Mouse (Mus musculus) gastrocnemius, adult 18-20 months (tissue): ENCODE data around the gene Cav3. TPM values are rescaled to one million over a fixed set of nuclear protein-coding genes. Genes with fewer than 3 reads are reported as not detected.

Source experiments
- DNase-seq: peaks from one replicate; pipeline ENCODE4 v3.0.0; 2021; ENCODE audit warnings: low spot score
- total RNA-seq, 2 experiments: library from RNA; stranded (reverse); gene quantifications; 2 replicates each; pipeline ENCODE4 v1.2.3; 2021

Gene Cav3
- total RNA-seq, 2 experiments from 2014 or later: 47.8 to 52.7 TPM

GRCm38 (mm10) chr6:112494620-112495081, 35.3 kb downstream of the Cav3 start:
- peak; percentile 20 for DNase-seq

GRCm38 (mm10) chr6:112495219-112495618, 35.9 kb downstream of the Cav3 start:
- DNase-seq: no peak

- DNase-seq: no peak
These were observed 37.2 kb downstream of the Cav3 start for GRCm38 (mm10) chr6:112496291-112497060.

- no peak for DNase-seq
These were observed 38.2 kb downstream of the Cav3 start for GRCm38 (mm10) chr6:112497456-112497855.

GRCm38 (mm10) chr6:112498716-112499115, 39.4 kb downstream of the Cav3 start:
- no peak for DNase-seq

- no peak for DNase-seq
These were observed 40.2 kb downstream of the Cav3 start for GRCm38 (mm10) chr6:112499456-112499855.

- no peak for DNase-seq
These were observed 41.9 kb downstream of the Cav3 start for GRCm38 (mm10) chr6:112501156-112501555.

- DNase-seq: no peak
These were observed 48.3 kb downstream of the Cav3 start for GRCm38 (mm10) chr6:112507617-112508016.

GRCm38 (mm10) chr6:112509590-112510131, 50.4 kb downstream of the Cav3 start:
- DNase-seq: no peak

GRCm38 (mm10) chr6:112510346-112510745, 51.0 kb downstream of the Cav3 start:
- no peak for DNase-seq

GRCm38 (mm10) chr6:112514591-112514990, 55.3 kb downstream of the Cav3 start:
- no peak for DNase-seq

- DNase-seq: no peak
These were observed 57.2 kb downstream of the Cav3 start for GRCm38 (mm10) chr6:112516496-112516895.

- no peak for DNase-seq
These were observed 58.3 kb downstream of the Cav3 start for GRCm38 (mm10) chr6:112517572-112517971.

- no peak for DNase-seq
These were observed 58.7 kb downstream of the Cav3 start for GRCm38 (mm10) chr6:112517991-112518390.

Other genes with a start within 250 kb of the Cav3 start
- 100 to 1,000 TPM; 109 to 237 TPM for gene Lmcd1, start 185.7 kb upstream of the Cav3 start, total RNA-seq
- under 1 TPM; 0.23 to 0.33 TPM for gene Ssu2, start 71.5 kb upstream of the Cav3 start, total RNA-seq
- gene Oxtr, start 30.4 kb downstream of the Cav3 start, total RNA-seq: 1 to 10 TPM in 1 of 2 experiments, under 1 TPM in 1; 0.09 to 1.2 TPM
- gene Rad18, start 237.2 kb downstream of the Cav3 start, total RNA-seq: under 1 TPM; 0.78 to 0.94 TPM